Mouse (Mus musculus): ENCODE data around the gene Rpp25. TPM values are rescaled to one million over a fixed set of nuclear protein-coding genes. Genes with fewer than 3 reads are reported as not detected.

The Rpp25 gene
- polyA plus RNA-seq (2012; rRNA removed), result 0.17 and 0.33 TPM in 2 replicates

DNA sequence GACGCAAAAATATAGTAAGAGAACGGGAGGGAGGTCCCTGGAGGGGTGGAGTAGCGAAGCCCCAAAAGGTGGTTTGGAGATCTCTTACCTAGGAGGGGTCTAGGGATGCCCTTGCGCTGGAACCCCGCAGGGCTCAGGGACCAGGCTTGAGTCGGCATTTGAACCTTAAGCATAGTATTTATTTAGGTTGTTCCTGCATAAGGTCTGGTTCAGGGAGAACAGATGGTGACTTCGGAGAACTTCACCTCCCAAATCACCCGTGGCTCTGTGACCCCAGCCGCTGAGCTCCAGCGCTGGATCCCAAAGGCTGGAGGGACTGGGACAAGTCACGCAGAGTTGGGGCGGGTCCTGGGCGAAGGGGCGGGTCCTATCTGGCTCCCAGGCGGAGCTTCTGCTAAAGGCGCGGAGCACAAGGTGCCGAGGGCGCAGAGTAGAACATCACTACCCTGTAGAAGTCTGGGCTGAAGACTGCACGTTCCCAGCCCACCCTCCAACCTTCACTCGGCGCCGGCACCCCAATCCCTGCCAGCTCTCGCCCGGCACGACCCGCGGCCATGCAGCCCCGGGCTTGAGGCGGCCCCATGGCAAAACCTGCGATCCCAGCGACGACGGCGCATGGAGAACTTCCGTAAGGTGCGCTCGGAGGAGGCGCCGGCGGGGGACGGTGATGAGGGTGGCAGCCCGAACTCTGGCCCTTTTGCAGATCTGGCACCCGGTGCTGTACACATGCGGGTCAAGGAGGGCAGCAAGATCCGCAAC is at the start of gene Rpp25:
Gene Rpp25 (plus strand): TSS at position 405 of the 759 bp plus-strand sequence.

DNA sequence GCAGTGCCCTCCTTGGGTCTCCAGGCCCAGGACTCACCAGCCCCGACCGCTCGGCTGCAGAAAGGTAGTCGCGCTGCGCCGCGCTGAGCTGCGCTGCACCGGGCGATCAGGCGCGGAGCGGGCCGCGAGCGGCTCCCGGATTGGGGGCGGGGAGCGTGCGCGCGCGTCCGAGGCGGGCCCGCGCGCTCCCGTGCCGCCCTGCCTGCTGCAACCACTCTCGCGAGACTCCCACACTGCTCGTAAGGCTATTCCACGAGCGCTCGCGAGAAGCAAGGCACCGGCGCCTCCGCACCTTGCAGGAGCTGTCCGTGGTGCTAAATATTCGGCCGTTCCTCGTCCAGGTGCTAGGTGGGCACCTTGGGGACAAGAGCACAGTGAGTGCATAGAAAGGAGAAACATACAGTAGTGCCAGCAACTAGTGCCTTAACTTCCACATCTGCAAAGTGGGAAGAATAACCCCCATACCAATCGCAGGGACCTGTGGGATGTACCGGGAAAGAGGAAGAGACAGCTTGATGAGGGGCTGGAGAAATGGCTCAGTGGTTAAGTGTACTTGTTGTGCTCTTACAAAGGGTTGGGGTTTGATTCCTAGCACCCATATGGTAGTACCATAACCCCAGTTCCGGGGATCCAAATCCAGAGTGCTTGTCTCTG is 35.8 kb upstream of the Rpp25 start, which contains the start of gene Scamp5:
Gene Scamp5 (minus strand): TSS at position 165 of the 654 bp plus-strand sequence.

DNA sequence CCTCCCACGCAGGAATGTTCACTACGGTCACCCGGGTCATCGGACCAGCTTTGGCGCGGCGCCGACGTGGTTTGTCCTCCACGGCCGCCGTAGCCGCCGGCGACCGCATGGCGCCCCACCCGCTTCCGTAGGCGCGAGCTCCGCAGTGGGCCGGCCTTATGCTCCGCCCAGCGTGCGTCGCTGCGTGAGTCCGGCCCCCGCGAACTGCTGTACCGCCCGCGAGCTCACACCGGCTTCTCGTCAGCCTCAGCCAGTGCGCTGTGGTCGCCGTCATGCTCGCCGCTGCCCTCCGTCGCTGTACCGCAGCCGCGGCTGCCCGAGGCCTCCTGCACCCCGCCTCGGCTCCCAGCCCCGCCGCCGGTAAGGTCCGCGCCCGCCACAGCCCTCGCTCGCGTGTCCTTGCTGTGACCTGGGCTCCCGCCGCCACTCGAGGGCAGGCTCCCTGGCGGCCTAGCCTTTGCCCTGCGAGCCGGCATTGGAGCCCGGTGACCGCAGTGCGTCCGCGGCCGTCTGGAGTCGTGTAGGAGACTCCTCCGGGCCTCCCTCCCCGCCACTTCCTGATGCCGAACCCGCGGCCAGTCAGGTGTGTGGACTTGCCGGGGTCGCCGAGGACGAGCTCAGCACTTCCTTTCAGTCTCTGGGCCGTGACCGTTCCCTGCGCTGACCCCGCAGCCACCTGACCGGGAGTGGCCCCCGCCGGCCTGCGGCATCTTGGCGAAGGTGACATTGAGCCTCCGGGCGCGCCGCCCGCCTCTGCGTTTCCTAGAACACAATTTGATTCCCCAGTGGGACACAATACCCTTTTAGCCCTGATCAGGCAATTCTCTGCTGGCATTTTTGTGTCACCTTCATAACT is 17.5 kb downstream of the Rpp25 start, which contains the start of gene Cox5a:
Gene Cox5a (plus strand): TSS at position 219 of the 856 bp plus-strand sequence.

DNA sequence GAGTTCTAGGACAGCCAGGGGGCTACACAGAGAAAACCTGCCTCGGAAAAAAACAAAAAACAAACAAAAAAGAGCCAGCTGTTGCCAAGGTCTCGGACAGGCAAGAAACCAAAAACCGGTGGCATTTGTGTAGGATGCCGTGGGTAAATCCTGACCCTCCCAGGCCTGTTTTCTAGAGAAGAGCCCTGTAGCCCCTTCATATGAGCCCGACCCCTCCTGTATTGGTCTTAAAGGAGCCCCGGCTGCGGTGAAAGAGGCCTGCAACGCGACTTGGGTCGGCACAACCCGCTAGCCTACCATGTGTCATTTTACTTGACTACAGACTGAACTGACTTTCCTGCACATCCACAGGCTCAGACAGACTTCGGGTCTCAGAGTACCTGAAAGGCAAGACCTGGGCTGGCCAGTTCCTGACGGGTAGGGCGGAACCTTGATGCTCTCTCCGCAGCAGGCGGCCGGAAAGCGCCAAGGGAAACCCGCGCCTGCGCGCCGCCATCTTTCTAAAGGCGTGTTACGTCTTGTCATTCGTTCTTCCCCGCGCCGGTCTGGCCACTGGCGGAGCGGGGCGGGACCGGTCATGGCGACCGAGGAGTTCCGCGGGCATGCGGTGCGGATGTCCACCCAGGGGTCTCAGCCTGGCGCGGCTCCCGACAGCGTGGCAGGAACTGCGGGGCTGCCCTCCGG is 33.4 kb downstream of the Rpp25 start, which contains the start of gene Fam219b:
Gene Fam219b (plus strand): TSS at position 485 of the 684 bp plus-strand sequence.

DNA sequence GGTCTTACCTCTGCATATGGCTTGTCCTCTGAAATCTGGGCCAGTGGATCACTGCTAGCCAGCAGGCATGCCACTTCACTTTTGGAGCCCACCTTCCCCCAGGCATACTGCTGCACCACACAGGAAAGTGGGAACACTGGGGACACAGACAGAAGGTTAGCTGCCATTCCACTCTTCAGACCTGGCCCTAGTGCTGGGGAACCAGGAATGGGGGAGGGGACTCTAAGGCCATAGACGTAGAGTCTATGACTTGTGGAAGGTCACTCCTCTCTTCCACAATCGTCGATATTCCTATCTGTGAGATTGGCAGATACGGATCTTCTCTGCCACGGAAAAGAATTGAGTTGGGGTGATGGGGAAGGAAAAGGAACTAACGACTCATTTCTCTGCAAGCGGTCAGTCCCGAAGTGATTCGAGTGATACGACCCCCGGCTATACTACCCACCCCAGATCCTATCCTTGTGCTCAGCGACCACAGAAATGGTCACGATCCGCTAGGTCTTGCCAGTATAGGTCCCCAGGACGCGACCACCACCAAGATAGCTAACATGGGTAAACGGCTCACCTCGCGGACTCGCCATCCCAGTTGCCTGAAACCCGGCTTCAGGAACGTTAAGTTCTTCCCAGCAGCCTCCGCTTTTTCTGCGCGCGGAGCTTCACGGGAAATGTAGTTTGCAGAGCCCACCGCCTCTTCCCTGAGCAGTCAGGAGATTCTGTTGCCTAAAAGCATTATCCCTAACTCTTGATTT is 48.5 kb downstream of the Rpp25 start, which contains the start of gene Mpi:
Gene Mpi (minus strand): TSS at position 625 of the 749 bp plus-strand sequence.

Other genes with a start within 250 kb of the Rpp25 start
- 6.0 and 8.3 TPM in 2 replicates for gene 1700017B05Rik, start 241.4 kb upstream of the Rpp25 start, polyA plus RNA-seq (2012; rRNA removed)
- 7.3 and 10.2 TPM in 2 replicates for gene Ppcdc, start 63.9 kb upstream of the Rpp25 start, polyA plus RNA-seq (2012; rRNA removed)
- 6.9 and 9.7 TPM in 2 replicates for gene Scamp5, start 36.0 kb upstream of the Rpp25 start, polyA plus RNA-seq (2012; rRNA removed)
- 109 and 132 TPM in 2 replicates for gene Cox5a, start 17.2 kb downstream of the Rpp25 start, polyA plus RNA-seq (2012; rRNA removed)
- 3.4 TPM in 2 replicates for gene Fam219b, start 33.5 kb downstream of the Rpp25 start, polyA plus RNA-seq (2012; rRNA removed)
- gene Mpi, start 48.7 kb downstream of the Rpp25 start, polyA plus RNA-seq (2012; rRNA removed), result 8.5 and 9.4 TPM in 2 replicates
- gene Scamp2, start 56.9 kb downstream of the Rpp25 start, polyA plus RNA-seq (2012; rRNA removed), result 12.8 and 15.4 TPM in 2 replicates
- gene Ulk3, start 85.4 kb downstream of the Rpp25 start, polyA plus RNA-seq (2012; rRNA removed), result 3.5 and 3.6 TPM in 2 replicates
- not detected in 2 replicates for gene Cplx3, start 102.3 kb downstream of the Rpp25 start, polyA plus RNA-seq (2012; rRNA removed)
- gene Lman1l, start 116.7 kb downstream of the Rpp25 start, polyA plus RNA-seq (2012; rRNA removed), result 0.01 TPM in 1 of 2 replicates, not detected in the other
- 24.7 and 27.4 TPM in 2 replicates for gene Csk, start 149.6 kb downstream of the Rpp25 start, polyA plus RNA-seq (2012; rRNA removed)
- gene Cyp1a2, start 179.7 kb downstream of the Rpp25 start, polyA plus RNA-seq (2012; rRNA removed), result 0.08 TPM in 2 replicates
- gene Cyp1a1, start 183.9 kb downstream of the Rpp25 start, polyA plus RNA-seq (2012; rRNA removed), result 0.12 TPM in 2 replicates
- 6.1 and 7.4 TPM in 2 replicates for gene Edc3, start 204.5 kb downstream of the Rpp25 start, polyA plus RNA-seq (2012; rRNA removed)